In genomic region chr4:128730271-128730670, GRCm38 (mm10) we compare ENCODE assay signal across 9 mouse cellular contexts. TPM values are rescaled to one million over a fixed set of nuclear protein-coding genes. Genes with fewer than 3 reads are reported as not detected.
DNase-seq lines count a peak whose midpoint lies in the region; ATAC-seq and TF ChIP-seq lines count a peak whose summit lies in the region.
"Had no signal": no experiment of that assay in that cellular context is flagged by ENCODE, and none has a peak within 500 bp of the region (broad histone marks: within the 10 kb centered on the region; RNA-seq: fewer than 3 reads in every experiment).

No protein-coding gene starts in this region.

- intact Hi-C loops in heart, postnatal 25 days (cut with DNase I) = no loop called here

- TF ChIP-seq RAD21 in CH12.LX (IDR thresholded peaks at IDR 0.05; ENCODE audit: low read depth, low read length) = no peak

- no peak for TF ChIP-seq CTCF in CH12.LX (conservative IDR thresholded peaks at IDR 0.05 in 1 of 2, IDR thresholded peaks at IDR 0.05 in 1 of 2; ENCODE audit: low read depth in 2 of 2, low read length in 2 of 2)
- TF ChIP-seq CTCF in forebrain, postnatal 0 days (IDR thresholded peaks at IDR 0.05; ENCODE audit: low read depth) = no peak

- peak overlapping the region; percentile 83 for H3K4me2 ChIP-seq in heart, embryonic 11.5 days
- H3K4me2 ChIP-seq in CH12.LX (ENCODE audit: insufficient read depth, low read depth, poor library complexity, severe bottlenecking) = peak overlapping the region; percentile 70
- H3K4me2 ChIP-seq in forebrain, postnatal 0 days (ENCODE audit: low read depth) = peak overlapping the region; percentile 85
- H3K4me2 ChIP-seq in liver, embryonic 16.5 days (ENCODE audit: low read depth, low read length) = peak overlapping the region; percentile 92

- in situ Hi-C loops in CH12.LX (cut with MboI; ENCODE audit: low pct_ligation_motif_present, low pct_unique_long_range_greater_than_20kb, low sequenced_read_pairs) = no loop called here

- H3K27ac ChIP-seq in heart, embryonic 11.5 days (ENCODE audit: low read depth, low read length) = peak overlapping the region; percentile 74
- H3K27ac ChIP-seq in CH12.LX (ENCODE audit: insufficient read depth, low read depth) = no peak overlapping the region
- H3K27ac ChIP-seq in forebrain, postnatal 0 days (ENCODE audit: low read depth, low read length) = peak overlapping the region; percentile 97; the same call in 1 of the 2 replicates
- no peak overlapping the region for H3K27ac ChIP-seq in liver, embryonic 16.5 days (ENCODE audit: low read length)

- TF ChIP-seq POLR2A in CH12.LX (IDR thresholded peaks at IDR 0.05; ENCODE audit: low read depth, low read length) = no peak

- peaks cover 43% of the 10 kb centered on the region for H3K79me2 ChIP-seq in CH12.LX (replicated peaks; ENCODE audit: control insufficient read depth, extremely low read depth, insufficient read depth, poor library complexity, severe bottlenecking)

- no peak overlapping the region for H3K9ac ChIP-seq in heart, embryonic 11.5 days (ENCODE audit: low read depth, low read length)
- H3K9ac ChIP-seq in CH12.LX (ENCODE audit: insufficient read depth, low read depth) = peak overlapping the region; percentile 94
- H3K9ac ChIP-seq in forebrain, postnatal 0 days = peak overlapping the region; percentile 98
- no peak overlapping the region for H3K9ac ChIP-seq in liver, embryonic 16.5 days (ENCODE audit: low read depth, low read length)

- dilution Hi-C loops in CH12.LX (cut with MboI; ENCODE audit: extremely low pct_ligation_motif_present, extremely low pct_unique_long_range_greater_than_20kb, low sequenced_read_pairs) = no loop called here

- no peaks in the 10 kb centered on the region for H3K36me3 ChIP-seq in heart, embryonic 11.5 days (ENCODE audit: control insufficient read depth, insufficient read depth, low read length)
- peaks cover 0 to 22% of the 10 kb centered on the region in 2 experiments for H3K36me3 ChIP-seq in CH12.LX (replicated peaks in 1 of 2; ENCODE audit: control insufficient read depth in 1 of 2, insufficient read depth in 1 of 2, low read length in 1 of 2)
- H3K36me3 ChIP-seq in forebrain, postnatal 0 days (ENCODE audit: insufficient read depth) = 0 out of 2 replicates have a peak, but pooled peaks cover 7% of the 10 kb centered on the region
- H3K36me3 ChIP-seq in liver, embryonic 16.5 days (ENCODE audit: control insufficient read depth, insufficient read depth) = 0 out of 2 replicates have a peak, but pooled peaks cover 3% of the 10 kb centered on the region

- H3K4me1 ChIP-seq in heart, embryonic 11.5 days (ENCODE audit: control insufficient read depth, insufficient read depth, low read length) = peaks cover 60% of the 10 kb centered on the region
- peaks cover 22 to 58% of the 10 kb centered on the region in 2 experiments for H3K4me1 ChIP-seq in CH12.LX (ENCODE audit: control insufficient read depth in 1 of 2, insufficient read depth in 2 of 2)
- H3K4me1 ChIP-seq in forebrain, postnatal 0 days (ENCODE audit: insufficient read depth) = peaks cover 52% of the 10 kb centered on the region
- peaks cover 51% of the 10 kb centered on the region for H3K4me1 ChIP-seq in liver, embryonic 16.5 days (ENCODE audit: control insufficient read depth, low read depth, low read length)

- no peak for DNase-seq in heart, postnatal 25 days (ENCODE audit: low spot score)
- DNase-seq in CH12.LX (ENCODE audit: extremely low read depth) = no peak
- DNase-seq in forebrain, postnatal 0 days = no peak
- no peak for DNase-seq in retina, postnatal 1 day
- DNase-seq in gastrocnemius, postnatal 4 days (ENCODE audit: low spot score in 2 of 2) = no peak
- DNase-seq: gastrocnemius, postnatal 25 days had no signal

- no peaks in the 10 kb centered on the region for H3K27me3 ChIP-seq in heart, embryonic 11.5 days (ENCODE audit: control insufficient read depth, insufficient read depth, low read length)
- H3K27me3 ChIP-seq in CH12.LX (replicated peaks) = no peaks in the 10 kb centered on the region
- H3K27me3 ChIP-seq in forebrain, postnatal 0 days (ENCODE audit: insufficient read depth, low read length) = no peaks in the 10 kb centered on the region
- no peaks in the 10 kb centered on the region for H3K27me3 ChIP-seq in liver, embryonic 16.5 days (ENCODE audit: control insufficient read depth, insufficient read depth, low read depth, low read length)

- no peak for ATAC-seq in heart, embryonic 11.5 days (replicated peaks; ENCODE audit: insufficient number of reproducible peaks, low FRiP score, low TSS enrichment)
- ATAC-seq in forebrain, postnatal 0 days = no peak
- ATAC-seq in liver, embryonic 16.5 days (ENCODE audit: low read depth) = no peak
- ATAC-seq in erythroblast, adult 5-6 weeks (replicated peaks; ENCODE audit: low FRiP score, poor library complexity, severe bottlenecking) = no peak

- H3K9me3 ChIP-seq in heart, embryonic 11.5 days (replicated peaks; ENCODE audit: control insufficient read depth, low read length) = no peaks in the 10 kb centered on the region
- H3K9me3 ChIP-seq in CH12.LX (replicated peaks; ENCODE audit: low read length) = no peaks in the 10 kb centered on the region
- H3K9me3 ChIP-seq in forebrain, postnatal 0 days (ENCODE audit: low read length) = no peaks in the 10 kb centered on the region
- H3K9me3 ChIP-seq in liver, embryonic 16.5 days (replicated peaks; ENCODE audit: control insufficient read depth, low read length) = no peaks in the 10 kb centered on the region

- 70% methylated on average over 6 of the region's 6 CpGs for WGBS in heart, embryonic 11.5 days (ENCODE audit: insufficient replicate concordance)
- WGBS in forebrain, postnatal 0 days = 17% methylated on average over 6 of the region's 6 CpGs
- WGBS in liver, embryonic 16.5 days (ENCODE audit: insufficient replicate concordance) = 82% methylated on average over 6 of the region's 6 CpGs

- TF ChIP-seq EP300 in CH12.LX (IDR thresholded peaks at IDR 0.05; ENCODE audit: low read length) = no peak

- H3K4me3 ChIP-seq in heart, embryonic 11.5 days (ENCODE audit: low read depth, low read length) = peak overlapping the region; percentile 93
- H3K4me3 ChIP-seq in CH12.LX (replicated peaks in 1 of 3; ENCODE audit: low read depth in 2 of 3, low read length in 2 of 3, poor library complexity in 1 of 3) = peak overlapping the region; percentile 79 to 89 (median 88)
- H3K4me3 ChIP-seq in forebrain, postnatal 0 days (ENCODE audit: low read depth, low read length) = peak overlapping the region; percentile 99
- H3K4me3 ChIP-seq in liver, embryonic 16.5 days (ENCODE audit: low read depth, low read length) = no peak overlapping the region

TF ChIP-seq in CH12.LX, 34 proteins besides CTCF, POLR2A, EP300 and RAD21:
- TF ChIP-seq MXI1 (IDR thresholded peaks at IDR 0.05; ENCODE audit: low read depth, low read length) (no peak), UBTF (IDR thresholded peaks at IDR 0.05; ENCODE audit: low read depth, low read length) (no peak), USF1 (IDR thresholded peaks at IDR 0.05; ENCODE audit: low read depth, low read length) (no peak), IRF4 (IDR thresholded peaks at IDR 0.05; ENCODE audit: low read depth, low read length) (no peak), RCOR1 (conservative IDR thresholded peaks at IDR 0.05; ENCODE audit: low read depth, low read length) (no peak), ZNF384 (IDR thresholded peaks at IDR 0.05; ENCODE audit: low read depth, low read length) (no peak), HCFC1 (IDR thresholded peaks at IDR 0.05; ENCODE audit: low read depth, low read length) (no peak), ZKSCAN1 (IDR thresholded peaks at IDR 0.05; ENCODE audit: borderline replicate concordance, low read depth, low read length) (no peak), TCF12 (IDR thresholded peaks at IDR 0.05; ENCODE audit: low read depth, low read length) (no peak), SIN3A (IDR thresholded peaks at IDR 0.05; ENCODE audit: low read length) (no peak), JUND (conservative IDR thresholded peaks at IDR 0.05; ENCODE audit: low read depth, low read length) (no peak), ZC3H11A (IDR thresholded peaks at IDR 0.05; ENCODE audit: low read depth, low read length) (no peak), MAX (IDR thresholded peaks at IDR 0.05; ENCODE audit: low read length) (no peak), NRF1 (IDR thresholded peaks at IDR 0.05; ENCODE audit: low read depth, low read length) (no peak), PAX5 (IDR thresholded peaks at IDR 0.05; ENCODE audit: low read length) (no peak), ELF1 (IDR thresholded peaks at IDR 0.05; ENCODE audit: low read depth, low read length) (no peak), E2F4 (IDR thresholded peaks at IDR 0.05; ENCODE audit: insufficient replicate concordance, low read depth, low read length) (no peak), TBP (conservative IDR thresholded peaks at IDR 0.05; ENCODE audit: low read depth, low read length) (no peak), GABPA (IDR thresholded peaks at IDR 0.05; ENCODE audit: insufficient replicate concordance, low read depth, low read length) (no peak)
TF ChIP-seq in CH12.LX: peak in this region for 0.

RNA-seq across cellular contexts. Expression of gene A3galt2, which starts 24.9 kb away (rescaled TPM):
- 0.11 and 0.20 TPM in 2 replicates for polyA plus RNA-seq in heart, embryonic 11.5 days (2014; fragmentation: Nextera tagmentation; extraction: Ambion mirVana)
- under 1 TPM in 1 of 2 experiments, not detected in 1; 0.14 TPM for total RNA-seq in heart, postnatal 25 days (2021)
- total RNA-seq in CH12.LX (2012; rRNA removed) = 0.04 TPM in 2 replicates
- total RNA-seq in CH12.LX (2014; rRNA removed) = not detected in 2 replicates
- 0.07 and 0.11 TPM in 2 replicates for polyA plus RNA-seq in CH12.LX (2012; ENCODE audit: insufficient read length, low read depth)
- 0.52 and 0.92 TPM in 2 replicates for total RNA-seq in forebrain, postnatal 0 days (2014; rRNA removed)
- 0.05 and 0.16 TPM in 2 replicates for polyA plus RNA-seq in forebrain, postnatal 0 days (2015; fragmentation: Nextera tagmentation; extraction: Ambion mirVana)
- polyA plus RNA-seq in liver, embryonic 16.5 days (2015; fragmentation: Nextera tagmentation; extraction: Ambion mirVana) = 0.02 TPM in 1 of 2 replicates, not detected in the other
- not detected in 2 replicates for total RNA-seq in erythroblast, adult 5-6 weeks (2015; ENCODE audit: low replicate concordance)
- total RNA-seq in erythroblast, adult 5-6 weeks (2017; ENCODE audit: low replicate concordance) = not detected in 2 replicates
- total RNA-seq in gastrocnemius, postnatal 4 days (2021) = under 1 TPM; 0.26 to 0.37 TPM

Comparison
In these comparisons a context has a peak if more than half of its experiments do, and no peak if none do; other contexts are left out.
1. H3K27ac ChIP-seq: peak in heart, embryonic 11.5 days (single experiment) and forebrain, postnatal 0 days (single experiment); none in CH12.LX (single experiment) and liver, embryonic 16.5 days (single experiment).
2. H3K9ac ChIP-seq: peak in CH12.LX (single experiment) and forebrain, postnatal 0 days (single experiment); none in heart, embryonic 11.5 days (single experiment) and liver, embryonic 16.5 days (single experiment).
3. Peak in every context shown above with its lines, with median percentiles within 50 percentile points of each other: H3K4me2 ChIP-seq.